Mouse (Mus musculus) embryonic stem cell, embryonic (primary cell): ENCODE data around the gene Raf1.

Experiments used
- CTCF ChIA-PET, 4 experiments: fragments of 300-600 bp in 2 of 4; fragments of 350-600 bp in 2 of 4; sonication (Branson Sonifier 250); formaldehyde crosslinking; loops; one replicate each; lab custom pipeline; 2022; ENCODE audit warnings: inconsistent platforms in 2 of 4; lab: Charles Lee
- POLR2A ChIA-PET, 4 experiments: fragments of 300-600 bp in 2 of 4; fragments of 350-600 bp in 2 of 4; sonication (Branson Sonifier 250); formaldehyde crosslinking; loops; one replicate each; lab custom pipeline; 2022; ENCODE audit warnings: antibody characterized with exemption in 4 of 4, inconsistent platforms in 1 of 4; lab: Charles Lee

The Raf1 gene

GRCm38 (mm10) chr6:115580810-115581209 lies 95.6 kb downstream of the Raf1 start:
- ChIA-PET CTCF (no interaction called here), POLR2A (interaction anchor here in 2 of 4 experiments (0.9 to 4.3 kb wide), 4 partner anchors 9 to 228 kb away, joined by 3 to 12 read pairs (median 4); partner anchors contain the start of genes Mkrn2os (in 1 of the 2) and Rpl32 (in 1 of the 2))

- ChIA-PET CTCF (no interaction called here), POLR2A (interaction anchor here in 1 of 4 experiments (0.6 to 1.2 kb wide), 2 partner anchors 11 to 251 kb away, joined by 3 read pairs; no protein-coding TSS in a partner anchor)
These were observed 98.5 kb downstream of the Raf1 start for GRCm38 (mm10) chr6:115577941-115578340.

GRCm38 (mm10) chr6:115577407-115577806 lies 99.0 kb downstream of the Raf1 start:
- POLR2A ChIA-PET: interaction anchor here in 1 of 4 experiments (0.6 to 1.2 kb wide), 2 partner anchors 11 to 251 kb away, joined by 3 read pairs; no protein-coding TSS in a partner anchor
- CTCF ChIA-PET: no interaction called here

GRCm38 (mm10) chr6:115574171-115574570 lies 102.3 kb downstream of the Raf1 start:
- ChIA-PET POLR2A (interaction anchor here in 2 of 4 experiments (0.7 to 1.9 kb wide), 3 partner anchors 9 to 229 kb away, joined by 3 to 4 read pairs (median 3); no protein-coding TSS in a partner anchor), CTCF (no interaction called here)
